Mouse (Mus musculus): ENCODE measurements around the gene Larp7. TPM values are rescaled to one million over a fixed set of nuclear protein-coding genes. Genes with fewer than 3 reads are reported as not detected.

Gene Larp7
- total RNA-seq, 2 experiments from 2014 or later, result 18.1 to 18.2 TPM

- DNase-seq, result no peak
Observed at GRCm38 (mm10) chr3:127511786-127512746, 41.1 kb downstream of the Larp7 start.

GRCm38 (mm10) chr3:127507878-127508783 is 45.0 kb downstream of the Larp7 start:
- no peak for DNase-seq

- peak; percentile 54 to 67 for DNase-seq
Observed at GRCm38 (mm10) chr3:127498742-127499400, 54.3 kb downstream of the Larp7 start, which contains the start of gene Ank2. Gene Ank2 (minus strand): TSS chr3:127499350.

- peak; percentile 8 to 12 for DNase-seq
Observed at GRCm38 (mm10) chr3:127498197-127498741, 54.9 kb downstream of the Larp7 start.

GRCm38 (mm10) chr3:127492663-127493062 is 60.5 kb downstream of the Larp7 start:
- DNase-seq, result no peak

GRCm38 (mm10) chr3:127487302-127487701 is 65.8 kb downstream of the Larp7 start:
- DNase-seq, result no peak

Small RNA genes within 50 kb of the gene (microRNA-seq; reads per million reads assigned to microRNA genes)
- gene Mir302a (0 reads per million in 2 experiments), gene Mir302b (0.30 to 1.3 reads per million in 2 experiments), gene Mir302c (0 reads per million in 2 experiments), gene Mir302d (0 to 0.42 reads per million in 2 experiments), gene Mir367 (0 reads per million in 2 experiments)

Other genes starting within 250 kb of the Larp7 start
- 100 to 1,000 TPM; 693 to 758 TPM for gene Ank2, start 54.0 kb downstream of the Larp7 start, total RNA-seq (2021)
- gene Zgrf1, start 140 bp upstream of the Larp7 start, total RNA-seq (2021), result 1 to 10 TPM; 2.0 to 2.5 TPM
- gene Neurog2, start 79.8 kb upstream of the Larp7 start, total RNA-seq (2021), result 1 to 10 TPM in 1 of 2 experiments, under 1 TPM in 1; 0.71 to 1.9 TPM
- 1 to 10 TPM; 7.8 to 7.9 TPM for gene Alpk1, start 227.2 kb upstream of the Larp7 start, total RNA-seq (2021)
- gene Tifa, start 236.5 kb upstream of the Larp7 start, total RNA-seq (2021), result 1 to 10 TPM; 6.6 to 7.7 TPM